Mouse (Mus musculus) liver, adult (tissue): ENCODE results near the gene Snx30.

Experiments
- GATA4 ChIP-seq: IDR thresholded peaks from 2 replicates; pipeline ENCODE4 v1.6.1; 2014; ENCODE audit warnings: mild to moderate bottlenecking, low read length; ENCODE audit not compliant: insufficient replicate concordance

Gene Snx30

GRCm38 (mm10) chr4:59894415-59894814 is 88.8 kb downstream of the Snx30 start:
- TF ChIP-seq GATA4, result no peak

- TF ChIP-seq GATA4, result no peak
These were observed 89.4 kb downstream of the Snx30 start for GRCm38 (mm10) chr4:59894977-59895575.

GRCm38 (mm10) chr4:59896000-59896399 is 90.4 kb downstream of the Snx30 start:
- no peak for TF ChIP-seq GATA4

- TF ChIP-seq GATA4, result no peak
These were observed 92.3 kb downstream of the Snx30 start for GRCm38 (mm10) chr4:59897814-59898520.

GRCm38 (mm10) chr4:59898521-59898919 is 92.9 kb downstream of the Snx30 start:
- no peak for TF ChIP-seq GATA4

GRCm38 (mm10) chr4:59901810-59902209 is 96.2 kb downstream of the Snx30 start:
- TF ChIP-seq GATA4, result no peak

- TF ChIP-seq GATA4, result no peak
These were observed 96.9 kb downstream of the Snx30 start for GRCm38 (mm10) chr4:59902547-59902946.

- no peak for TF ChIP-seq GATA4
These were observed 101.5 kb downstream of the Snx30 start for GRCm38 (mm10) chr4:59907092-59907491.

GRCm38 (mm10) chr4:59907657-59908230 is 102.1 kb downstream of the Snx30 start:
- TF ChIP-seq GATA4, result no peak

- no peak for TF ChIP-seq GATA4
These were observed 103.1 kb downstream of the Snx30 start for GRCm38 (mm10) chr4:59908785-59909184.

- no peak for TF ChIP-seq GATA4
These were observed 109.2 kb downstream of the Snx30 start, which contains the start of gene Slc46a2 for GRCm38 (mm10) chr4:59914608-59915403. TSS of gene Slc46a2 (minus strand) at chr4:59915056.

- no peak for TF ChIP-seq GATA4
These were observed 112.3 kb downstream of the Snx30 start for GRCm38 (mm10) chr4:59917966-59918365.

- no peak for TF ChIP-seq GATA4
These were observed 119.4 kb downstream of the Snx30 start for GRCm38 (mm10) chr4:59925082-59925481.

- no peak for TF ChIP-seq GATA4
These were observed 122.0 kb downstream of the Snx30 start for GRCm38 (mm10) chr4:59927666-59928065.

- TF ChIP-seq GATA4, result no peak
These were observed 122.7 kb downstream of the Snx30 start for GRCm38 (mm10) chr4:59928347-59928746.
